Mouse (Mus musculus) hindbrain, embryonic 16.5 days (tissue): ENCODE measurements around the gene Vwa8. TPM values are rescaled to one million over a fixed set of nuclear protein-coding genes. Genes with fewer than 3 reads are reported as not detected.

Experiments
- ATAC-seq: fragments of 200-750 bp; cut with Nextera tagmentation; 2 replicates; pipeline ENCODE4 v1.8.0; 2017; ENCODE audit warnings: moderate TSS enrichment, moderate library complexity
- H3K27ac ChIP-seq: fragments of 300-500 bp; sonication (generic); 2 replicates; pipeline ENCODE4 v1.5.1; 2014; ENCODE audit warnings: low read depth, mild to moderate bottlenecking, control low read depth, low read length, moderate library complexity
- H3K27me3 ChIP-seq: fragments of 300-500 bp; sonication (generic); replicated peaks from 2 replicates; pipeline ENCODE4 v1.6.1; 2014; ENCODE audit warnings: low read length; ENCODE audit not compliant: control insufficient read depth, insufficient read depth
- H3K36me3 ChIP-seq: fragments of 300-500 bp; sonication (generic); 2 replicates; pipeline ENCODE4 v1.6.1; 2014; ENCODE audit warnings: mild to moderate bottlenecking, low read length, moderate library complexity, mixed read lengths; ENCODE audit not compliant: control insufficient read depth, insufficient read depth
- H3K4me1 ChIP-seq: fragments of 300-500 bp; sonication (generic); 2 replicates; pipeline ENCODE4 v1.6.1; 2014; ENCODE audit warnings: low read depth, low read length; ENCODE audit not compliant: control insufficient read depth, insufficient read depth
- H3K4me2 ChIP-seq: fragments of 300-500 bp; sonication (generic); 2 replicates; pipeline ENCODE4 v1.6.1; 2014; ENCODE audit warnings: mild to moderate bottlenecking, low read length, control low read depth, moderate library complexity
- H3K4me3 ChIP-seq: fragments of 300-500 bp; sonication (generic); 2 replicates; pipeline ENCODE4 v1.5.1; 2014; ENCODE audit warnings: mild to moderate bottlenecking, low read length, control low read depth, moderate library complexity
- H3K9ac ChIP-seq: fragments of 300-500 bp; sonication (generic); 2 replicates; pipeline ENCODE4 v1.6.1; 2014; ENCODE audit warnings: low read depth, mild to moderate bottlenecking, control low read depth, low read length, moderate library complexity
- H3K9me3 ChIP-seq: fragments of 300-500 bp; sonication (generic); 2 replicates; pipeline ENCODE4 v1.6.1; 2014; ENCODE audit warnings: mild to moderate bottlenecking, low read length, moderate library complexity; ENCODE audit not compliant: control insufficient read depth
- WGBS: fragments of 180-500 bp; shearing (Covaris S2); extraction: QIAGEN DNeasy Blood & Tissue Kit; methylation state at CpG from one replicate; pipeline ENCODE4 v1.1.7; 2014; 5-methylcytosine and 5-hydroxymethylcytosine counted together
- polyA plus RNA-seq: library from polyadenylated mRNA; unstranded; fragments of >200 nt; fragmentation: Nextera tagmentation; extraction: Ambion mirVana; gene quantifications from 2 replicates; pipeline ENCODE4 v1.2.1, GENCODE M21; 2015

Gene Vwa8
- polyA plus RNA-seq, 1 experiment from 2014 or later = 7.9 TPM

- H3K27ac ChIP-seq = no peak overlapping the region
- H3K4me1 ChIP-seq = no peaks in the 10 kb centered on the region
- WGBS = 76% methylated on average over 8 of the region's 8 CpGs
- no peak overlapping the region for H3K4me2 ChIP-seq
- H3K27me3 ChIP-seq = no peaks in the 10 kb centered on the region
- ATAC-seq = no peak
- no peak overlapping the region for H3K9ac ChIP-seq
- no peaks in the 10 kb centered on the region for H3K9me3 ChIP-seq
- no peak overlapping the region for H3K4me3 ChIP-seq
- no peaks in the 10 kb centered on the region for H3K36me3 ChIP-seq
Observed at GRCm38 (mm10) chr14:78933399-78933798, 84.5 kb downstream of the Vwa8 start.

DNA sequence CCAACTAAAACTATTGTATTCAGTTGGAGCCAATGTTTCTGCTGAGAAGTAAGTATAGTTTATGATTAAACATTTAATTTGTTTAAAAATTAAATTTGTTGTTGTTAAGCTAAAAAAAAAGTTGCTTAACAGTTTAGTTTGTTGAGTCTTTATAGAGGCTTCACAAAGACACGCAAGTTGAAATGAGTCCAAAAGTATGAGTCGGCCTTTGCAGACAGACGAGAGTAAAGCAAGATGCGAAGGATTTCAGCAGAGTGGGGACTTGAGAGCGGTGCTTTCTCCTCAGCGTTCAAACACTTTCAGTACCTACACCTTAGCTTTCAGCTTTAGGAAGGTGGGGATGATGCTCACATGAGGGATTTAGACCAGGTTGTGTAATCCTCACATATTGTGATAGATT lies 85.7 kb downstream of the Vwa8 start:
- Histone ChIP-seq H3K36me3 (no peaks in the 10 kb centered on the region), H3K4me1 (no peaks in the 10 kb centered on the region), H3K9me3 (no peaks in the 10 kb centered on the region), H3K4me2 (no peak overlapping the region), H3K27ac (no peak overlapping the region), H3K27me3 (no peaks in the 10 kb centered on the region), H3K4me3 (no peak overlapping the region), H3K9ac (no peak overlapping the region)
- WGBS = 89% methylated on average over 6 of the region's 6 CpGs
- no peak for ATAC-seq

- Histone ChIP-seq H3K9ac (no peak overlapping the region), H3K36me3 (no peaks in the 10 kb centered on the region)
Observed at GRCm38 (mm10) chr14:78935796-78936195, 86.9 kb downstream of the Vwa8 start.

DNA sequence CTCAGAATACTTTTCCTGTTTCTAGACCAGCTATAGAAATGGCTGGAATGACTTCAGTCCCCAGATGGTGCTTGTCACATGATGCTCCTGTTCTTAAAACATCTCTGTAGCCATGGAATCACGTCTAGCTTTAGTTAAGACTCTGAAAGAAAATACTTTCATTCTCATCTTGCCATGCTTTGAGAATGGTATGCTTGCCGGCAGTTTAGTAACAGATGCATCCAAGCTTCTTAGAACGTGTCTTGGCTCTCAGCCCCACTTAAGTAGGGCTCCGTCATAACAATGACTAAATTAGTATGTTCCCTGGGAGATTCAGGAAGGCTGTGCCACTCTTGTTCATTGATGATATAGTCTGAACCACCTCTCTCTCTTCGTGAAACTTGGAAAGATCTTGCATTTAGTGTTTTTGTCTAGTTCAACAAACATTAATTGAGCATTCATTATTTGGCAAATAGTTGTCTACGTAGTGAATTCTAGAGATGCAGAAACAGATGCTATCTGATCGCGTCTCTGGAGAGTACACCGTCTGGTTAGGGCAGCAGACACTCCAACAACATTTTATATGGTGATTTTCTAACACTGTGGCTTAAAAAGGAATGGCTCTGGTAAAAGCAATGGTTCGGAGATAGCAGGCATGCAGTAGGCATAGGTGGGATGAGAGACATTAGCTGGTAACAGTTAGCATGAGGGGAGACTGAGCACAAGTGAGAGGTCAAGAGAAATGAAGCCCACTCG lies 93.1 kb downstream of the Vwa8 start:
- Histone ChIP-seq H3K4me3 (no peak overlapping the region), H3K9me3 (no peaks in the 10 kb centered on the region), H3K9ac (no peak overlapping the region), H3K27me3 (no peaks in the 10 kb centered on the region), H3K4me2 (no peak overlapping the region), H3K36me3 (no peaks in the 10 kb centered on the region), H3K4me1 (no peaks in the 10 kb centered on the region), H3K27ac (no peak overlapping the region)
- 58% methylated on average over 11 of the region's 11 CpGs for WGBS
- peak; percentile 65; the same call in 1 of the 2 replicates for ATAC-seq

More at GRCm38 (mm10) chr14:78935796-78936195, 86.9 kb downstream of the Vwa8 start:
- H3K9me3 ChIP-seq = no peaks in the 10 kb centered on the region
- H3K27ac ChIP-seq = no peak overlapping the region
- H3K27me3 ChIP-seq = no peaks in the 10 kb centered on the region
- 61% methylated on average over 3 of the region's 3 CpGs for WGBS
- H3K4me3 ChIP-seq = no peak overlapping the region
- no peak for ATAC-seq
- H3K4me1 ChIP-seq = no peaks in the 10 kb centered on the region
- H3K4me2 ChIP-seq = no peak overlapping the region

DNA sequence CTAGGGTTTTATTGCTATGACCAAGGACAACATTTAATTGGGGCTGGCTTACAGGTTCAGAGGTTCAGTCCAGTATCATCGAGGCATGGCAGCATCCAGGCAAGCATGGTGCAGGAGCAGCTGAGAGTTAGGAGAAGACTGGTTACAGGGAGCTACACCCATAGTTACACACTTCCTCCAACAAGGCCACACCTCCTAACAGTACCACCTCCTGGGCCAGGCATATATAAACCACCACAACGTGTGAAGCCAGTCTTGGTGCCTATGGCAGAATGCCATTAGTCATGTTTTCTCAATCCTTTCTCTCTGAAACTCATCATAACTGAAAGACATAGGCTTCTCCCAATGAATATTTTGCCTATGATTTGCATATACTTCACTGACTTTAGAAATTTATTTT lies 106.9 kb downstream of the Vwa8 start:
- H3K4me3 ChIP-seq = no peak overlapping the region
- no peaks in the 10 kb centered on the region for H3K36me3 ChIP-seq
- no peaks in the 10 kb centered on the region for H3K4me1 ChIP-seq
- 81% methylated on average over 2 of the region's 2 CpGs for WGBS
- H3K27me3 ChIP-seq = no peaks in the 10 kb centered on the region
- H3K27ac ChIP-seq = no peak overlapping the region
- no peaks in the 10 kb centered on the region for H3K9me3 ChIP-seq
- no peak overlapping the region for H3K9ac ChIP-seq
- H3K4me2 ChIP-seq = no peak overlapping the region
- ATAC-seq = no peak

GRCm38 (mm10) chr14:78970621-78971020 lies 121.8 kb downstream of the Vwa8 start:
- Histone ChIP-seq H3K27me3 (no peaks in the 10 kb centered on the region), H3K36me3 (no peaks in the 10 kb centered on the region), H3K4me3 (no peak overlapping the region), H3K9me3 (no peaks in the 10 kb centered on the region), H3K27ac (no peak overlapping the region), H3K4me1 (no peaks in the 10 kb centered on the region), H3K4me2 (no peak overlapping the region), H3K9ac (no peak overlapping the region)
- ATAC-seq = no peak
- WGBS = 95% methylated on average over 10 of the region's 10 CpGs

DNA sequence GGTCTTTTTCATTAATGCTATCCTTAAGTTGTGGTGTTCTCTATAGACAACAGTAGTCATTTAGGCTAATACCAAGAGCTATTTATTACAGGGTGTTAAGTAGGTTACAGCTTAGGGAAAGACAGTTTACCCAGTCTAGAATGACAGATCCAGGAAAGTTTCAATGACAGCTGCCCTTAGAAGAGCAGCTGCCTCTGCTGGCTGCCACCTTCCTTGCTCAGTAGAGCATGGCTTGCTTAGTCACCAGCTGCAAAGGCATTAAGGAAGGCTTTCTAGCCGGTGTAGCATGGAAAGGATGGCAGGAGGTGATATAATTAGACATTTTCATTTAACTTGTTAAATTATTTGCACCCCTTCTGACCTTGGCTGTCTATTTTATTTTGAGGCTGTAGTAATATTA lies 123.6 kb downstream of the Vwa8 start:
- no peak overlapping the region for H3K4me2 ChIP-seq
- H3K4me1 ChIP-seq = no peaks in the 10 kb centered on the region
- ATAC-seq = no peak
- no peak overlapping the region for H3K4me3 ChIP-seq
- no peak overlapping the region for H3K9ac ChIP-seq
- H3K9me3 ChIP-seq = no peaks in the 10 kb centered on the region
- WGBS = 33% methylated on average over 1 of the region's 1 CpGs
- no peaks in the 10 kb centered on the region for H3K36me3 ChIP-seq
- H3K27me3 ChIP-seq = no peaks in the 10 kb centered on the region
- H3K27ac ChIP-seq = no peak overlapping the region

- Histone ChIP-seq H3K4me3 (no peak overlapping the region), H3K27me3 (no peaks in the 10 kb centered on the region), H3K4me1 (no peaks in the 10 kb centered on the region), H3K9me3 (no peaks in the 10 kb centered on the region), H3K4me2 (no peak overlapping the region), H3K36me3 (no peaks in the 10 kb centered on the region), H3K27ac (no peak overlapping the region), H3K9ac (no peak overlapping the region)
- 52% methylated on average over 2 of the region's 2 CpGs for WGBS
- ATAC-seq = no peak
Observed at GRCm38 (mm10) chr14:78983104-78983503, 134.3 kb downstream of the Vwa8 start.

DNA sequence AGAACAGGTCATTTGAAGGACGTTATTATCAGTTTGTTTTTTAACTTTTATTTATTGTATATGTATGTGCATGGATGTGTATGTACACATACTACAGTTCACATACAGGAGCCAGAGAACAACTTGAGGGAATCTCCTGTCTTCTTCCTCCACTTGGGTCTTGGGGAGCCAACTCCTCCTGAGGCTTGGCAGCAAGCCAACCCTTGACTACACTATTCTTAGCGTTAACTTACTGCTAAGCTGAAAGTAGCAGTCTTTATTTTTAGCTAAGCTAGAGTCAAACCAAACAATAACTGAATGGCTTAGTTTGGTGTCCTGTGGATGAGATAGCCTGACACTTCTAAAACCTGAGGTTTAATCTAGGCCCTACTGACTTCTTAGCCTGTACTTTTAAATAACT lies 135.4 kb downstream of the Vwa8 start:
- H3K4me2 ChIP-seq = no peak overlapping the region
- no peak overlapping the region for H3K9ac ChIP-seq
- H3K4me1 ChIP-seq = no peaks in the 10 kb centered on the region
- H3K27me3 ChIP-seq = no peaks in the 10 kb centered on the region
- no peak overlapping the region for H3K27ac ChIP-seq
- WGBS = 57% methylated on average over 2 of the region's 2 CpGs
- ATAC-seq = no peak
- no peaks in the 10 kb centered on the region for H3K36me3 ChIP-seq
- H3K9me3 ChIP-seq = no peaks in the 10 kb centered on the region
- H3K4me3 ChIP-seq = no peak overlapping the region
